Mouse (Mus musculus): Measurements from ENCODE around the gene Cemip2. TPM values are rescaled to one million over a fixed set of nuclear protein-coding genes. Genes with fewer than 3 reads are reported as not detected.

The Cemip2 gene
- polyA plus RNA-seq, 1 experiment, result 12.6 TPM

- Histone ChIP-seq H3K79me2 (ENCODE audit: control insufficient read depth, insufficient read depth) (no peaks in the 10 kb centered on the region), H3ac (ENCODE audit: control insufficient read depth, insufficient read length, low read depth) (no peak overlapping the region), H3K79me3 (ENCODE audit: low read depth) (no peaks in the 10 kb centered on the region), H3K27me3 (ENCODE audit: control insufficient read depth, insufficient read depth, insufficient read length) (no peaks in the 10 kb centered on the region), H3K4me3 (ENCODE audit: insufficient read depth, poor library complexity, severe bottlenecking) (no peak overlapping the region), H3K36me3 (ENCODE audit: control insufficient read depth, insufficient read depth) (peaks cover 68% of the 10 kb centered on the region)
- TF ChIP-seq FOSL1 (IDR thresholded peaks at IDR 0.05; ENCODE audit: insufficient read depth, low read length, poor library complexity, severe bottlenecking) (no peak), CEBPB (IDR thresholded peaks at IDR 0.05; ENCODE audit: low read depth) (no peak), MYOG (IDR thresholded peaks at IDR 0.05; ENCODE audit: control insufficient read depth, extremely low read depth, insufficient read length) (no peak), MAX (IDR thresholded peaks at IDR 0.05) (no peak), MYOD1 (IDR thresholded peaks at IDR 0.05; ENCODE audit: control insufficient read depth, insufficient read length, low read depth) (no peak), USF1 (IDR thresholded peaks at IDR 0.05; ENCODE audit: low read depth) (no peak), CTCF (IDR thresholded peaks at IDR 0.05; ENCODE audit: control insufficient read depth, insufficient read depth, insufficient read length) (no peak)
Observed at GRCm38 (mm10) chr19:21804488-21804887, 26.3 kb downstream of the Cemip2 start.

- Histone ChIP-seq H3K36me3 (ENCODE audit: control insufficient read depth, insufficient read depth) (peaks cover 70% of the 10 kb centered on the region), H3ac (ENCODE audit: control insufficient read depth, insufficient read length, low read depth) (no peak overlapping the region), H3K79me3 (ENCODE audit: low read depth) (no peaks in the 10 kb centered on the region), H3K27me3 (ENCODE audit: control insufficient read depth, insufficient read depth, insufficient read length) (no peaks in the 10 kb centered on the region), H3K79me2 (ENCODE audit: control insufficient read depth, insufficient read depth) (no peaks in the 10 kb centered on the region), H3K4me3 (ENCODE audit: insufficient read depth, poor library complexity, severe bottlenecking) (no peak overlapping the region)
- no peak for TF ChIP-seq CTCF (IDR thresholded peaks at IDR 0.05; ENCODE audit: control insufficient read depth, insufficient read depth, insufficient read length)
- TF ChIP-seq MAX (IDR thresholded peaks at IDR 0.05), result no peak
- no peak for TF ChIP-seq CEBPB (IDR thresholded peaks at IDR 0.05; ENCODE audit: low read depth)
- TF ChIP-seq MYOG (IDR thresholded peaks at IDR 0.05; ENCODE audit: control insufficient read depth, extremely low read depth, insufficient read length), result no peak
- TF ChIP-seq FOSL1 (IDR thresholded peaks at IDR 0.05; ENCODE audit: insufficient read depth, low read length, poor library complexity, severe bottlenecking), result no peak
- TF ChIP-seq USF1 (IDR thresholded peaks at IDR 0.05; ENCODE audit: low read depth), result no peak
- TF ChIP-seq MYOD1 (IDR thresholded peaks at IDR 0.05; ENCODE audit: control insufficient read depth, insufficient read length, low read depth), result no peak
Observed at GRCm38 (mm10) chr19:21805305-21805704, 27.2 kb downstream of the Cemip2 start.

GRCm38 (mm10) chr19:21810135-21810534, 32.0 kb downstream of the Cemip2 start:
- no peaks in the 10 kb centered on the region for H3K79me2 ChIP-seq (ENCODE audit: control insufficient read depth, insufficient read depth)
- H3ac ChIP-seq (ENCODE audit: control insufficient read depth, insufficient read length, low read depth), result no peak overlapping the region
- no peak overlapping the region for H3K4me3 ChIP-seq (ENCODE audit: insufficient read depth, poor library complexity, severe bottlenecking)
- H3K79me3 ChIP-seq (ENCODE audit: low read depth), result no peaks in the 10 kb centered on the region
- H3K27me3 ChIP-seq (ENCODE audit: control insufficient read depth, insufficient read depth, insufficient read length), result no peaks in the 10 kb centered on the region
- TF ChIP-seq CTCF (IDR thresholded peaks at IDR 0.05; ENCODE audit: control insufficient read depth, insufficient read depth, insufficient read length) (no peak), FOSL1 (IDR thresholded peaks at IDR 0.05; ENCODE audit: insufficient read depth, low read length, poor library complexity, severe bottlenecking) (no peak), MYOG (IDR thresholded peaks at IDR 0.05; ENCODE audit: control insufficient read depth, extremely low read depth, insufficient read length) (no peak), MAX (IDR thresholded peaks at IDR 0.05) (no peak), MYOD1 (IDR thresholded peaks at IDR 0.05; ENCODE audit: control insufficient read depth, insufficient read length, low read depth) (no peak), USF1 (IDR thresholded peaks at IDR 0.05; ENCODE audit: low read depth) (no peak), CEBPB (IDR thresholded peaks at IDR 0.05; ENCODE audit: low read depth) (no peak)
- peaks cover 73% of the 10 kb centered on the region for H3K36me3 ChIP-seq (ENCODE audit: control insufficient read depth, insufficient read depth)

DNA sequence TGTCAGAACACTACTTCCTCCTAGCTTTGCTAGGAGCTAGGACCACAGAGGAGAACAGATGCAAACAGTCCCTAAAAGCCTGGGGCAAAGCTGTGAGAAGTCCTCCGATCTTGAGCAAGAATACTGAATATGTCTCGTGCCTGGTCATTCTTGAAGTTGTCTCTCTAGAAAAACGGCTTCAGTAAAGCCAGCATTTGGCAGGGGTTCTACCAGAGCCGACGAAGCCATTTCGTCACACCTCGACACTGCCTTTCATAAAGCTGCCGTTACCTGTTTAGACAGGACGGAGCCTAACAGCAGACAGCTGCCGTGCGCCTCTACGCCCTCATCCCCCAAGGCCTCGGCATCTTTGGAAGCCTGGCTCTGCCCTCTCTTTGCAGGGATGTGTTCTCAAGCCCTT, 35.4 kb downstream of the Cemip2 start:
- no peak overlapping the region for H3K4me3 ChIP-seq (ENCODE audit: insufficient read depth, poor library complexity, severe bottlenecking)
- H3K36me3 ChIP-seq (ENCODE audit: control insufficient read depth, insufficient read depth), result peaks cover 72% of the 10 kb centered on the region
- H3ac ChIP-seq (ENCODE audit: control insufficient read depth, insufficient read length, low read depth), result no peak overlapping the region
- H3K79me2 ChIP-seq (ENCODE audit: control insufficient read depth, insufficient read depth), result no peaks in the 10 kb centered on the region
- TF ChIP-seq CEBPB (IDR thresholded peaks at IDR 0.05; ENCODE audit: low read depth), result no peak
- no peak for TF ChIP-seq MAX (IDR thresholded peaks at IDR 0.05)
- TF ChIP-seq MYOG (IDR thresholded peaks at IDR 0.05; ENCODE audit: control insufficient read depth, extremely low read depth, insufficient read length), result no peak
- TF ChIP-seq CTCF (IDR thresholded peaks at IDR 0.05; ENCODE audit: control insufficient read depth, insufficient read depth, insufficient read length), result no peak
- no peak for TF ChIP-seq USF1 (IDR thresholded peaks at IDR 0.05; ENCODE audit: low read depth)
- TF ChIP-seq FOSL1 (IDR thresholded peaks at IDR 0.05; ENCODE audit: insufficient read depth, low read length, poor library complexity, severe bottlenecking), result no peak
- TF ChIP-seq MYOD1 (IDR thresholded peaks at IDR 0.05; ENCODE audit: control insufficient read depth, insufficient read length, low read depth), result no peak
- no peaks in the 10 kb centered on the region for H3K27me3 ChIP-seq (ENCODE audit: control insufficient read depth, insufficient read depth, insufficient read length)
- no peaks in the 10 kb centered on the region for H3K79me3 ChIP-seq (ENCODE audit: low read depth)

DNA sequence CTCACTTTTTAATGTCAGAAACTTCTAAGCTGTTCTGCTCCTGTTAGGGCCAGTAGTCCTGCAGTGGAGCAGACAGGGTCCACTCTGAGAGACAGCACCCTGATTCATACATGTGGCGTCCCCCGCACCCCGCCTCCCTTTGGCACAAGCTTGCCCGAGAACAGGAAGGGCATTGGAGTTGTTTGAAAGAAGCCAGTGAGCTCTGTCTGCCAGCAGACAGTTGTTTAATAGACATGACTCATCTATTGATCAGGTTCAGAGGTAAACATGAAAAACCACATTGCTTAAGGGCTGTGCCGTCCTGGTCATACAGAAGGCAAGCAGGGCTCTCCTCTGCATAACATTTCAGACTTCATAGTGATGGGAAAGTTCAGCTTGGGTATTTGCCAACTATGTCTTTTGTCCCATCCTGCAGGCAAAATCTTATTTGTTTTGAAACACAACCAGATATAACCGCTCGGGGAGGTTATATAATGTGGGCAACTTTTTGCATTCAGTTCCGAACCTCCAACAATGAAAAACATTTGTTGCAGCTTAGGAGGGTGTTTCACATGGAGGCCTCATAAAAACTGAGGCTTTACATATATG, 36.4 kb downstream of the Cemip2 start:
- Histone ChIP-seq H3K27me3 (ENCODE audit: control insufficient read depth, insufficient read depth, insufficient read length) (no peaks in the 10 kb centered on the region), H3K4me3 (ENCODE audit: insufficient read depth, poor library complexity, severe bottlenecking) (no peak overlapping the region), H3K79me2 (ENCODE audit: control insufficient read depth, insufficient read depth) (no peaks in the 10 kb centered on the region), H3K36me3 (ENCODE audit: control insufficient read depth, insufficient read depth) (peaks cover 72% of the 10 kb centered on the region), H3K79me3 (ENCODE audit: low read depth) (no peaks in the 10 kb centered on the region), H3ac (ENCODE audit: control insufficient read depth, insufficient read length, low read depth) (no peak overlapping the region)
- TF ChIP-seq MYOD1 (IDR thresholded peaks at IDR 0.05; ENCODE audit: control insufficient read depth, insufficient read length, low read depth) (no peak), CEBPB (IDR thresholded peaks at IDR 0.05; ENCODE audit: low read depth) (no peak), CTCF (IDR thresholded peaks at IDR 0.05; ENCODE audit: control insufficient read depth, insufficient read depth, insufficient read length) (no peak), MYOG (IDR thresholded peaks at IDR 0.05; ENCODE audit: control insufficient read depth, extremely low read depth, insufficient read length) (no peak), MAX (IDR thresholded peaks at IDR 0.05) (no peak), USF1 (IDR thresholded peaks at IDR 0.05; ENCODE audit: low read depth) (no peak), FOSL1 (IDR thresholded peaks at IDR 0.05; ENCODE audit: insufficient read depth, low read length, poor library complexity, severe bottlenecking) (no peak)
